Mouse (Mus musculus) gastrocnemius, postnatal 25 days (tissue): Measurements from ENCODE around the gene Uimc1. TPM values are rescaled to one million over a fixed set of nuclear protein-coding genes. Genes with fewer than 3 reads are reported as not detected.

Experiments
- DNase-seq: peaks from one replicate; pipeline ENCODE4 v3.0.0; 2022
- total RNA-seq, 2 experiments: library from RNA; stranded (reverse); gene quantifications; 1 replicate in 1 of 2; 2 replicates in 1 of 2; pipeline ENCODE4 v1.2.3; 2021

Gene Uimc1
- total RNA-seq, 2 experiments from 2014 or later, result 12.4 to 12.6 TPM

DNA sequence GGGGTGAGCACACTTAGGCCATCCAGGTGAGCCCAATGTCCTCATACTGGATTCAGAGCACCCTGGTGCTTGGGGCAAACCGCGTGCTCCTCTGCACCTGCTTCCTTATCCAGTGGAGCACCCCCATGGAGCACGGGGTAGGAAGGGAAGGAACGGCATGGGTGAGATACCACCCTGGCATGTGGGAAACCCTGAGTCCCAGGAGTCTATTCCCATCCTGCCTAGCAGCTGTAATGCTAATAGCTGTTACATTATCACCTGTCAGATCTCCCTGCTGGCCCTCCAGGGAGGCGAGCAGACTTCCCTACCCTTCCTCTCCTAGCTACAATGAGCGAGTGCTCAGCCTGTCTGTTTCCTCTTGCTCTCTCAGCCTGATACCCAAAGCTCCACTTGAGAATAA is 104.9 kb downstream of the Uimc1 start:
- DNase-seq, result no peak

DNA sequence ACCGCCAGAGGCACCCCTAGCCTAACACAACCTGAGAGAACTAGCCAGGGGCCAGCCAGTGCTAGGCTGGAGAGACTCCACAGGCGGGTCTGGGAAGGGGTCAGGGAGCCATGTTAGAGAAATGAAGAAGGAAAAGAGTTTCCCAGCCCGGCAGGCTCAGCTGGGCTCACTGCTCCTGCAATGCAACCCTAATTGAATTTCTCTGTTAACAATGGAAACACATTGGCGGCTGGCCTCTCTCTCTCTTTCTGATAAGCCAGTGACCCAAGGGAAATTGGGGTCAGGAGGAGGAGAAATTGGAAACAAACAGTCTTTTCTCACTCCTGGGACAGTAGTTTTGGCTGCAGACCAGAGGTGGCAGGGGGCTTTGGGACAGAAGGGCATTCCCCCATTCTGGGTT is 105.5 kb downstream of the Uimc1 start:
- no peak for DNase-seq

DNA sequence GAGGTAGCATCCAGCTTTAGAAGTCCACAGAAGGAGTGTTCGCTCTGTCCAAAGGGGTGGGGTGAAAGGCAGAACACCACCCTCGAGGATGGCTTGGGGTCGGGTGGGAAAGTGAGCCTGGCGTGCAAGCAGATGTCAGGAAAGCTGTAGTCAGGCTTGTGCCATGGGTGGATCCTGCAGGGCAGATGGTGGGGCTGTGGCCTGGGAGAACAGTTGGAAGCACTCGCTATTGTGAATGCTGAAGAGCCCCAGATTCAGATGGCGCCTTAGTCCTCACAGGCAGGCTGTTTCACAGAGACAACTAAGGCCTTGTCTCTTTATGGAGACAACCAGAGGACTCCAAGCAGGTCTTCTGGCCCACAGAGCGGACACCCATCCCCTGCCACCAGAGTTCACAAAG is 107.9 kb downstream of the Uimc1 start:
- DNase-seq, result no peak

DNA sequence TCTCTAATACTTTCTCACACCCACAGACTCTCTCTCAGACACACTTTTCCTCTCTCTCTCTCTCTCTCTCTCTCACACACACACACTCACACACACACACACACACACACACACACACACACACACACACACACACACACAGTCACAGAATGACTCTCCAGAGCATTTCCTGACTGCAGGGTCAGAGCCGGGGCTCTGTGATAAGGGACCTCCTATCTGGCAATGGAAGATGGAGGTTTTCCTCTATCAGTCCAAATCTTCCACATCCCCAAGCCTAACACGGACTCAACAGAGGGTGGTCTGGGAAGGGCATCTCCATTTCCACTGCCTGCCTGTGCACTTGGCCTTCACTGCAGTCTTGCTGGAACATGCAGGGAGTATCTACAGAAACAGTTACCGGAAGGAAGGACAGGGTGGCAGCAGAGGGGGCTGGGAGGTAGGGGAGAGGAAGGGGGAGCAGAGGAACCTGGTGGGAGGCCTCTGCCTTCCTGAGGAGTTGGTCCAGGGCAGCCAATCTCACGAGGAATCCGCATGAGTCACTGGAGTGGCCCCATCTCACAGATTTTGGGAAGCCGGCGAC is 111.8 kb downstream of the Uimc1 start:
- no peak for DNase-seq

DNA sequence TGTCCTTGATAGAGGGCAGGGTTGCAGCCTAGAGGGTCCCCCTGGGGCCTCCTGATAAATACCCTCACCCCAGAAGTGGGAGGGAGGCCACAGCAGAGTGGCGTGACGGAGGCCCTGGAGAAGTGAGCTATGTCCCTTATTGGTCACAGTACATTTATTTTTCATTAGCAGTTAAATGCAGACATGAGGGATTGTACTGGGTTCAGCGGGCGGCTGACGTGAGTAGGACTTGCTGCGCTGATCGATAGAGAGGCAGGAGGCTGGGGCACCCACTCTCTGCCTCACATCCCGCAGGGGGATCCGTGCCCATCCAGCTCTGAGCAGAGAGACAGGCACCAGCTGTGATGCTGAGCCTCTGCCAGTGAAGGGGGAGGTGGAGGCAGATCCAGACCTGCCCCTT is 112.7 kb downstream of the Uimc1 start:
- no peak for DNase-seq

DNA sequence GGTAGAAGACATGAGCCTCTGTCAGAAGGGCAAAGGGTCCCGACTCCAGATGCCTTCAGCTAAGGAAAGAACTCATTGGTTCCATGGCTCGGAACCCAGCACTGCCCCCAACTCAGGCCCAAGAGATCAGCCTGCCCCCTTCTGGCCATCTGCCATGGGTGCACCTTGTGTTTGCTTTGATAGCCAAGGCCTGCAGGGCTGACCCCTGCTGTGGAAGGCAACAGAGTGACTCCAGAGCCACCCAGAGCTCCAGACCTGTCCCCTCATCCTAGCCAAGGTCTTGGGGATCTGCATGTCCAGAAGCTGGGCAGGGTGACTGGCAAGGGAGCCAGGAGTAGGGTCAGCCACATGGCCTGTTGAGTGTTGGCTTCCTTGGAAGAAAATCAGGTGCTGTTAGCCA is 116.5 kb downstream of the Uimc1 start:
- no peak for DNase-seq

DNA sequence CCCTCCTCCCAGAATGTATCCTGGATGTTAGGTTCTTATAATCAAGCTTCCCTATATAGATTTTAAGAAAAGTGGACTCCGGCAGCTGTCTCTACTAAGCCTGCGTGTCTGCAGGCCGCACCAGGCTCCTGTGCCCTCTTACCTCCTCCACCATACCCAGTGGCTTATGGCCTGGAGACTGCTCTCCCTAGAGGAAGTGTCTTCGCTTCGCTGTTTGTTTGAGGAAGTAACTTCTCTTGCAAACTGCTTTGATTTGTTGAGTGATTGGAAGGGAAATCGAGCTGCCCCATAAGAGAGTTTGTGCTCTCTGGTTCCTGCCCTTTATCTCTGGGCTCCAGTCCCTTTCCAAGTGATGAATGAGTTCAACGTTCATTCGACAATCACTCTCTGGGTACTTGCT is 117.1 kb downstream of the Uimc1 start:
- no peak for DNase-seq

DNA sequence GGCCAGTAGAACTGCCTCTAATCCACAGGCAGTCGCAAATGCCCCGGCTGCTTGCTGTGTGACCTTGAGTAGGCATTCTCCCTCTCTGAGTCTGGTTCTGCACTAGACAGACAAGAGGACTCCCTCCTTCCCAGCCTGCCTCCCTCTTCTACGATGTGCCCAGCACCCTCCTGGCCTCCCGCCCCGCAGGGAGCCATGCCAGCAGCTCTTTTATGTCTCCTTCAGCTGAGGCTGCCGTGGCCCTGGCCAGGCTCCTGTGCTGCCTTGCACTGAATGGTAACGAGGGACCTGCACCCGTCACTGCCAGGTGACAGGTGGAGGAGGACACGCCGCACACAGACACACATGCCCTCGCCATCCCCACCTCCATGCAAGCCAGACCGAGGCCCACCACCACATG is 119.1 kb downstream of the Uimc1 start:
- no peak for DNase-seq

DNA sequence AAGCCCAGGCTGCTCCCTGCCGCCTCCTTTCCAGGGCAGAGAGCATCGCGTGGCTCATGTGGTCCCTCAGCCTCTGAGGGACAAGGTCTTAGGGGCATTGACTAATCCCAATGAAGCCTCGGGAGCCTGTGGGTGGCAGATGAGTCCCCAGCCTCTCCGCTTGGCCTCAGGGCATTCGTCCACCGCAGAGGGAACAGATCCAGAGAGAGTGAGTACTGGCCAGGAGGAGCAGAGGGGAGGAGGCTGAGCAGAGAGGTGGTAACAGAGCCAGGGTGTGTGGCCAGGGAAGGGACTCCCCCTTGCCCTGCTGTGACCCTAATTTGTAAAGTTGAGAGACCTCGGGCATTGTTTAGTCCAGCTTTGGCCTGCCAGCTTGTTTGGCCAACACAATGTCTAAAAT is 121.3 kb downstream of the Uimc1 start:
- DNase-seq, result no peak

Other genes with a start within 250 kb of the Uimc1 start
- 1 to 10 TPM; 8.7 to 9.0 TPM for gene Unc5a, start 150.9 kb downstream of the Uimc1 start, total RNA-seq
- gene Hk3, start 78.9 kb downstream of the Uimc1 start, total RNA-seq, result under 1 TPM; 0.40 to 0.74 TPM
- 10 to 100 TPM in 1 of 2 experiments, 1 to 10 TPM in 1; 8.9 to 13.4 TPM for gene Zfp346, start 5.0 kb upstream of the Uimc1 start, total RNA-seq
- gene Gm17617, start 33.2 kb upstream of the Uimc1 start, total RNA-seq, result not detected
- gene Fgfr4, start 52.3 kb upstream of the Uimc1 start, total RNA-seq, result 1 to 10 TPM; 2.4 to 3.1 TPM
- 10 to 100 TPM; 46.0 to 51.2 TPM for gene Nsd1, start 109.5 kb upstream of the Uimc1 start, total RNA-seq
- 10 to 100 TPM; 23.9 to 30.5 TPM for gene Prelid1, start 220.2 kb upstream of the Uimc1 start, total RNA-seq
- 10 to 100 TPM; 29.0 to 30.2 TPM for gene Rab24, start 221.6 kb upstream of the Uimc1 start, total RNA-seq
- 1 to 10 TPM in 1 of 2 experiments, under 1 TPM in 1; 0.72 to 1.5 TPM for gene Mxd3, start 229.5 kb upstream of the Uimc1 start, total RNA-seq